In the genomic region with DNA sequence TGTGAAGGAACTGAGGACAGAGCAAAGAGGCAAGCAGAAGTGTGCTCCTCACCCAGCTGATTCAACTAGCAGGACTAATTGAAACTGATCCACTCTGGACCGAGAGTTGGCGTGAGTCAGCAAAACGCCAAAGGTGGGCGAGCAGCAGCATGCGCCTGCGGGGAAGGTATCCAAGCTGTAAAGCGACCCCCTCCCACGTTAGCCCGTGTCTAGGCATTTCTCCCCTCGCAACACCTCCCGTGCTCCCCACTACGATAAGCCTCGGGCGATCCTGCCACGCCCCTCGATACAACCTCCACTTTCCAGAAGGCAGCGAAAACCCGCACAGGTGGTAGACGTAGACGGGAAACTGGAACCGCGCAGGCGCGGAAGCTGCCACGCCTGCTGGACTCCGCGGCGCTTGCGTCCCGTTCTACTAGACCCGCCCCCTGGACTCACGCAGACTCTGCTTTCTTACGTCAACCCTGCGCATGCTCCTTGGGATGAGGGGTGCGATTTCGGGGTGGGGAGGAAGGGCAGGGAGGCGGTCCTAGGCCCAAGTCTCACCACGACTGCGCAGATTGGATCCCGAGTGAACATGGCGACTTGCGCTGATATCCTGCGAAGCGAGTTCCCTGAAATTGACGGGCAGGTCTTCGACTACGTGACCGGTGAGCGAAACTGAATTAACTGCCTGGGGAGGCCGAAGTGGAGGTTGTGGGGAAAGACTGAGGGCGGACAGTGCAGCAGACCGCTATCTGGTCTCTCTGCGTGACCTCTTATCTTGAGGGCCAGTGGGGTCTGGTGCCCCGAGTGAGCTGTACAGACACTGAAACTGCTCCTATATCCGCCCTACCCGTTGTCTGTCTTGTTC, we compare ENCODE assay signal across 7 mouse cellular contexts. TPM values are rescaled to one million over a fixed set of nuclear protein-coding genes. Genes with fewer than 3 reads are reported as not detected.
DNase-seq lines count a peak whose midpoint lies in the region; ATAC-seq and TF ChIP-seq lines count a peak whose summit lies in the region.

Abcf3 (plus strand) TSS at position 482 of the 853 bp plus-strand sequence.

- DNase-seq in adrenal gland, postnatal 10 days: peak; percentile 98
- peak; percentile 99 for DNase-seq in embryonic facial prominence, embryonic 10.5 days (ENCODE audit: low spot score)
- peak; percentile 91 for DNase-seq in gonadal fat pad, adult 2 months (ENCODE audit: low read depth)
- DNase-seq in left cerebral cortex, postnatal 4 days: peak; percentile 99

- peaks cover 16% of the 10 kb centered on the region for H3K4me1 ChIP-seq in embryonic facial prominence, embryonic 10.5 days
- H3K4me1 ChIP-seq in intestine, postnatal 0 days (replicated peaks; ENCODE audit: control insufficient read depth, insufficient read depth, low read length): no peaks in the 10 kb centered on the region
- H3K4me1 ChIP-seq in midbrain, embryonic 12.5 days: peaks cover 18% of the 10 kb centered on the region
- H3K4me1 ChIP-seq in small intestine, adult 2 months (ENCODE audit: control insufficient read depth, insufficient read depth, insufficient read length, low read length): peaks cover 5% of the 10 kb centered on the region; the same call in 1 of the 2 replicates

- peak within 1 kb of the TSS; percentile 78 for H3K27ac ChIP-seq in embryonic facial prominence, embryonic 10.5 days (replicated peaks)
- peak within 1 kb of the TSS; percentile 78 for H3K27ac ChIP-seq in intestine, postnatal 0 days (ENCODE audit: low read depth, low read length)
- peak within 1 kb of the TSS; percentile 60 for H3K27ac ChIP-seq in midbrain, embryonic 12.5 days (replicated peaks)
- H3K27ac ChIP-seq in small intestine, adult 2 months (ENCODE audit: insufficient read depth, low read depth, low read length): peak within 1 kb of the TSS; percentile 76

- ATAC-seq in intestine, postnatal 0 days: peak; percentile 97
- ATAC-seq in midbrain, embryonic 12.5 days (ENCODE audit: low FRiP score, low read depth): peak; percentile 98

- peak within 1 kb of the TSS; percentile 93 for H3K4me3 ChIP-seq in embryonic facial prominence, embryonic 10.5 days
- H3K4me3 ChIP-seq in intestine, postnatal 0 days (ENCODE audit: low read depth, low read length): peak within 1 kb of the TSS; percentile 89
- H3K4me3 ChIP-seq in midbrain, embryonic 12.5 days: peak within 1 kb of the TSS; percentile 77
- peak within 1 kb of the TSS; percentile 82 for H3K4me3 ChIP-seq in small intestine, adult 2 months (ENCODE audit: low read depth, low read length)

- peak within 1 kb of the TSS; percentile 67 for H3K9ac ChIP-seq in intestine, postnatal 0 days (ENCODE audit: low read depth, low read length)
- peak within 1 kb of the TSS; percentile 88 for H3K9ac ChIP-seq in midbrain, embryonic 12.5 days (replicated peaks)

- H3K4me2 ChIP-seq in intestine, postnatal 0 days (replicated peaks; ENCODE audit: low read depth): peak within 1 kb of the TSS; percentile 79
- H3K4me2 ChIP-seq in midbrain, embryonic 12.5 days (replicated peaks): peak within 1 kb of the TSS; percentile 92

- peak; percentile 71 for TF ChIP-seq POLR2A in small intestine, adult 2 months (IDR thresholded peaks at IDR 0.05; ENCODE audit: low read depth, low read length)

- H3K9me3 ChIP-seq in embryonic facial prominence, embryonic 10.5 days: no peaks in the 10 kb centered on the region
- no peaks in the 10 kb centered on the region for H3K9me3 ChIP-seq in intestine, postnatal 0 days (ENCODE audit: control insufficient read depth)
- no peaks in the 10 kb centered on the region for H3K9me3 ChIP-seq in midbrain, embryonic 12.5 days

- intact Hi-C loops in left cerebral cortex, postnatal 4 days (cut with DNase I): no loop called here

- no peak for TF ChIP-seq CTCF in intestine, postnatal 0 days (IDR thresholded peaks at IDR 0.05; ENCODE audit: low read depth)
- no peak for TF ChIP-seq CTCF in small intestine, adult 2 months (IDR thresholded peaks at IDR 0.05; ENCODE audit: extremely low read depth, insufficient read length, insufficient replicate concordance, low read depth, low read length)

- H3K36me3 ChIP-seq in embryonic facial prominence, embryonic 10.5 days (replicated peaks): peaks cover 65% of the 10 kb centered on the region
- H3K36me3 ChIP-seq in intestine, postnatal 0 days (ENCODE audit: control insufficient read depth, insufficient read depth): peaks cover 52% of the 10 kb centered on the region
- peaks cover 52% of the 10 kb centered on the region for H3K36me3 ChIP-seq in midbrain, embryonic 12.5 days
- peaks cover 43% of the 10 kb centered on the region for H3K36me3 ChIP-seq in small intestine, adult 2 months (ENCODE audit: control insufficient read depth, insufficient read depth, low read length)

- under 1% methylated on average over 56 of the region's 56 CpGs for WGBS in embryonic facial prominence, embryonic 10.5 days
- WGBS in intestine, postnatal 0 days: under 1% methylated on average over 56 of the region's 56 CpGs
- under 1% methylated on average over 56 of the region's 56 CpGs for WGBS in midbrain, embryonic 12.5 days
- under 1% methylated on average over 56 of the region's 56 CpGs for WGBS in small intestine, adult 2 months

- H3K27me3 ChIP-seq in embryonic facial prominence, embryonic 10.5 days (replicated peaks; ENCODE audit: low read depth, poor library complexity, severe bottlenecking): no peaks in the 10 kb centered on the region
- H3K27me3 ChIP-seq in intestine, postnatal 0 days (replicated peaks; ENCODE audit: control insufficient read depth, insufficient read depth, low read length): no peaks in the 10 kb centered on the region
- H3K27me3 ChIP-seq in midbrain, embryonic 12.5 days: no peaks in the 10 kb centered on the region
- no peaks in the 10 kb centered on the region for H3K27me3 ChIP-seq in small intestine, adult 2 months (ENCODE audit: control insufficient read depth, insufficient read depth, low read length)

RNA-seq across cellular contexts. Expression of gene Abcf3, which starts in this region (rescaled TPM):
- total RNA-seq in adrenal gland, postnatal 10 days (2021): 10 to 100 TPM; 71.2 to 78.8 TPM
- 57.2 and 59.6 TPM in 2 replicates for polyA plus RNA-seq in embryonic facial prominence, embryonic 10.5 days (2016; fragmentation: Nextera tagmentation; extraction: Ambion mirVana)
- 52.0 and 59.4 TPM in 2 replicates for polyA plus RNA-seq in gonadal fat pad, adult 2 months (2012; rRNA removed)
- polyA plus RNA-seq in intestine, postnatal 0 days (2015; fragmentation: Nextera tagmentation; extraction: Ambion mirVana): 47.0 and 64.3 TPM in 2 replicates
- 10 to 100 TPM; 74.7 to 94.0 TPM for total RNA-seq in left cerebral cortex, postnatal 4 days (2021)
- 76.5 and 77.9 TPM in 2 replicates for polyA plus RNA-seq in midbrain, embryonic 12.5 days (2016; fragmentation: Nextera tagmentation; extraction: Ambion mirVana)
- 10.0 and 15.0 TPM in 2 replicates for polyA plus RNA-seq in small intestine, adult 2 months (2012; rRNA removed)

Comparison
In these comparisons a context has a peak if more than half of its experiments do, and no peak if none do; other contexts are left out.
1. Peak in every context shown above with its lines: DNase-seq, ATAC-seq, H3K4me3 ChIP-seq and H3K27ac ChIP-seq.